Mouse (Mus musculus) CH12.LX (cell line): ENCODE data around the gene Mypop.

Source experiments
- CTCF ChIP-seq, 2 experiments: IDR thresholded peaks in 1 of 2; conservative IDR thresholded peaks in 1 of 2; 2 replicates each; pipeline ENCODE4 v1.5.1; 2011 to 2012; ENCODE audit warnings: low read depth in 2 of 2, low read length in 2 of 2, improper control_type of control experiment in 1 of 2, inconsistent platforms in 1 of 2, mild to moderate bottlenecking in 1 of 2, moderate library complexity in 1 of 2
- E2F4 ChIP-seq: IDR thresholded peaks from 2 replicates; pipeline ENCODE4 v1.6.1; 2011; ENCODE audit warnings: low read depth, low read length, improper control_type of control experiment; ENCODE audit not compliant: insufficient replicate concordance
- POLR2A ChIP-seq: IDR thresholded peaks from 2 replicates; pipeline ENCODE4 v1.6.1; 2011; ENCODE audit warnings: low read depth, mild to moderate bottlenecking, improper control_type of control experiment, low read length
- RCOR1 ChIP-seq: conservative IDR thresholded peaks from 2 replicates; pipeline ENCODE4 v1.6.1; 2012; ENCODE audit warnings: low read depth, mild to moderate bottlenecking, inconsistent platforms, low read length, improper control_type of control experiment

DNA sequence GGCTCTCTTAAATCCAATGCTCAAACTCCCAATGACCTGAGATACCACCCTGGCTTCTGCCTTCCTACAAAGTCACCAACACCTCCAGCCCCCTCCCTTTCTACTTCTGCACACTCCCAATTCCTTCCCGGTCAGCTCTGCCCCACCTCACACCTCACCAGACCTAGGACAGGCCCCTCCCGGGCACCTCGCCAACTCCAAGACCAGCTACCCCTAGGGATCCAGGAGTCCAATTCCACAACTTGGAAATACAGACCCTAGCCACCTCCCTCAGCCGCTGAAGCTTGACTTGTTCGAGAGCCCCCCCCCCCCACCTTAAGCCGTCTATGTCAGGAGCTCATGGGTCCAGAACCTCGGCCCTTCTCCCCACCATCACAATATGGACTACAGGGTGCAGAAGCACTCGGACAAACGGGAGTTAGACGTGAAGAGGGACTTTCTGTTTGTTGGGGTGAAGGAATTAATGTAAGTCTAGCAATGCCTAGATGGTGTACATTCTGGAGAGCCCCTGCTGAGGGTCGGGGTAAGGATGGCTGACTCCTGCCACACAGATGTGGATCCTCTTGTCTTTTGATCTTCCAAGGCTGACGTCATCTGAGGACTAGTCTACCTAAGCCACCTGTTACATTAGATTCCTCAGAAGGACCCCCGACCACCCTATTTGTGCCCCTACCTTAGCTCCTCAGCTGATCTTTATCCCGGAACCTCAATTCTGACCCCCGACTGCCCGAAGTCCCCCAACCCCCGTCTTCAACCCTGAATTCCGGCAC lies 31.3 kb downstream of the Mypop start:
- TF ChIP-seq CTCF (conservative IDR thresholded peaks at IDR 0.05 in 1 of 2, IDR thresholded peaks at IDR 0.05 in 1 of 2; ENCODE audit: low read depth in 2 of 2, low read length in 2 of 2) (no peak), E2F4 (no peak), POLR2A (no peak), RCOR1 (no peak)
